Mouse (Mus musculus) kidney, postnatal 10 days (tissue): ENCODE data around the gene Trmt10a.
"Not testable (repeated sequence)": the region's sequence is repeated elsewhere in the genome, so short reads cannot be mapped to it uniquely, and the experiment has no call there.

Experiments
- DNase-seq: peaks from one replicate; pipeline ENCODE4 v3.0.0; 2021; ENCODE audit warnings: mixed read lengths

Trmt10a gene

GRCm38 (mm10) chr3:138138146-138138545 lies 5.1 kb upstream of the Trmt10a start:
- DNase-seq, result not testable (repeated sequence)

- DNase-seq, result no peak
These were observed 3.6 kb upstream of the Trmt10a start for GRCm38 (mm10) chr3:138139663-138140062.

GRCm38 (mm10) chr3:138142052-138142732 lies 1.1 kb upstream of the Trmt10a start:
- DNase-seq, result no peak

- DNase-seq, result no peak
These were observed 424 bp upstream of the Trmt10a start for GRCm38 (mm10) chr3:138142733-138143314.

GRCm38 (mm10) chr3:138144060-138144641 lies 903 bp downstream of the Trmt10a start:
- no peak for DNase-seq

- peak; percentile 87 for DNase-seq
These were observed 1.5 kb downstream of the Trmt10a start, which contains the start of gene Mttp for GRCm38 (mm10) chr3:138144642-138145171. Mttp (minus strand) TSS chr3:138144968.

GRCm38 (mm10) chr3:138148811-138149210 lies 5.6 kb downstream of the Trmt10a start:
- DNase-seq, result no peak

- no peak for DNase-seq
These were observed 11.8 kb downstream of the Trmt10a start for GRCm38 (mm10) chr3:138155062-138155461.

GRCm38 (mm10) chr3:138156651-138157050 lies 13.4 kb downstream of the Trmt10a start:
- DNase-seq, result no peak

- no peak for DNase-seq
These were observed 18.4 kb downstream of the Trmt10a start for GRCm38 (mm10) chr3:138161623-138162022.

GRCm38 (mm10) chr3:138162553-138163183 lies 19.4 kb downstream of the Trmt10a start:
- DNase-seq, result no peak

GRCm38 (mm10) chr3:138173291-138173690 lies 30.0 kb downstream of the Trmt10a start:
- DNase-seq, result no peak

- no peak for DNase-seq
These were observed 32.3 kb downstream of the Trmt10a start for GRCm38 (mm10) chr3:138175551-138175950.

- no peak for DNase-seq
These were observed 38.8 kb downstream of the Trmt10a start for GRCm38 (mm10) chr3:138182019-138182418.

GRCm38 (mm10) chr3:138183371-138183770 lies 40.1 kb downstream of the Trmt10a start:
- DNase-seq, result no peak

- DNase-seq, result peak; percentile 64
These were observed 42.0 kb downstream of the Trmt10a start for GRCm38 (mm10) chr3:138185290-138185689.

- no peak for DNase-seq
These were observed 43.0 kb downstream of the Trmt10a start for GRCm38 (mm10) chr3:138185995-138186930.

- DNase-seq, result no peak
These were observed 49.0 kb downstream of the Trmt10a start for GRCm38 (mm10) chr3:138192260-138192659.

GRCm38 (mm10) chr3:138193683-138194302 lies 50.5 kb downstream of the Trmt10a start, which contains the start of gene 4930579F01Rik:
4930579F01Rik (minus strand) TSS chr3:138193825.
- no peak for DNase-seq

GRCm38 (mm10) chr3:138197093-138197492 lies 53.8 kb downstream of the Trmt10a start:
- DNase-seq, result no peak

- DNase-seq, result no peak
These were observed 54.3 kb downstream of the Trmt10a start for GRCm38 (mm10) chr3:138197556-138197955.
